Mouse (Mus musculus): ENCODE data around the gene Gm8947. TPM values are rescaled to one million over a fixed set of nuclear protein-coding genes. Genes with fewer than 3 reads are reported as not detected.
A peak's percentile ranks its signal among the peaks of the same experiment; 100 is the strongest.
"Not testable (repeated sequence)": the region's sequence is repeated elsewhere in the genome, so short reads cannot be mapped to it uniquely, and the experiment has no call there.

The Gm8947 gene
- total RNA-seq (2021), result not detected
- long read RNA-seq, experiment 1, result 0 reads
- long read RNA-seq, experiment 2, result 0 reads

GRCm38 (mm10) chr1:151192075-151192474, at the start of gene Gm8947:
Gene Gm8947 (plus strand): TSS chr1:151192376.
- not testable (repeated sequence) for DNase-seq

- peak; percentile 60 to 62 for DNase-seq
Measured at GRCm38 (mm10) chr1:151144471-151145146, 47.6 kb upstream of the Gm8947 start.

GRCm38 (mm10) chr1:151147801-151148200, 44.4 kb upstream of the Gm8947 start:
- DNase-seq, result no peak

GRCm38 (mm10) chr1:151150211-151150610, 42.0 kb upstream of the Gm8947 start:
- DNase-seq, result no peak

- no peak for DNase-seq
Measured at GRCm38 (mm10) chr1:151151089-151151488, 41.1 kb upstream of the Gm8947 start.

- DNase-seq, result peak; percentile 46 to 69
Measured at GRCm38 (mm10) chr1:151153056-151153652, 39.0 kb upstream of the Gm8947 start.

- not testable (repeated sequence) for DNase-seq
Measured at GRCm38 (mm10) chr1:151154131-151154530, 38.0 kb upstream of the Gm8947 start.

GRCm38 (mm10) chr1:151156129-151156528, 36.0 kb upstream of the Gm8947 start:
- DNase-seq, result no peak

GRCm38 (mm10) chr1:151156777-151157632, 35.2 kb upstream of the Gm8947 start:
- DNase-seq, result peak in 1 of 2 experiments; percentile 12

GRCm38 (mm10) chr1:151157963-151158856, 34.0 kb upstream of the Gm8947 start:
- no peak for DNase-seq

- DNase-seq, result no peak
Measured at GRCm38 (mm10) chr1:151158857-151159510, 33.2 kb upstream of the Gm8947 start.

GRCm38 (mm10) chr1:151166031-151166430, 26.1 kb upstream of the Gm8947 start:
- DNase-seq, result no peak

GRCm38 (mm10) chr1:151167297-151168047, 24.7 kb upstream of the Gm8947 start:
- no peak for DNase-seq

GRCm38 (mm10) chr1:151168637-151169036, 23.5 kb upstream of the Gm8947 start:
- no peak for DNase-seq

- peak; percentile 73 to 83 for DNase-seq
Measured at GRCm38 (mm10) chr1:151171572-151172461, 20.4 kb upstream of the Gm8947 start.

- DNase-seq, result peak; percentile 22 to 29
Measured at GRCm38 (mm10) chr1:151177030-151177936, 14.9 kb upstream of the Gm8947 start.

GRCm38 (mm10) chr1:151177937-151178271, 14.3 kb upstream of the Gm8947 start:
- no peak for DNase-seq

- DNase-seq, result no peak
Measured at GRCm38 (mm10) chr1:151178505-151179083, 13.6 kb upstream of the Gm8947 start.
